Mouse (Mus musculus) thymus, adult 2 months (tissue): ENCODE data around the gene Myl4. TPM values are rescaled to one million over a fixed set of nuclear protein-coding genes. Genes with fewer than 3 reads are reported as not detected.

ENCODE experiments used
- DNase-seq: peaks from one replicate; pipeline ENCODE4 v3.0.0; 2021
- H3K27ac ChIP-seq: fragments of 200-500 bp; 2 replicates; pipeline ENCODE4 v1.5.1; 2012; ENCODE audit warnings: low read length, control low read depth; ENCODE audit not compliant: control insufficient read depth, insufficient read depth
- H3K27me3 ChIP-seq: fragments of 200-500 bp; 2 replicates; pipeline ENCODE4 v1.6.1; 2012; ENCODE audit warnings: mild to moderate bottlenecking, low read length, moderate library complexity, mixed read lengths; ENCODE audit not compliant: control insufficient read depth, insufficient read depth
- H3K36me3 ChIP-seq: fragments of 200-500 bp; 2 replicates; pipeline ENCODE4 v1.6.1; 2012; ENCODE audit warnings: mild to moderate bottlenecking, low read length, moderate library complexity; ENCODE audit not compliant: control insufficient read depth, insufficient read depth
- H3K4me1 ChIP-seq: fragments of 200-500 bp; replicated peaks from 2 replicates; pipeline ENCODE4 v1.6.1; 2012; ENCODE audit warnings: low read length; ENCODE audit not compliant: control insufficient read depth, insufficient read depth
- H3K4me3 ChIP-seq: fragments of 200-500 bp; 2 replicates; pipeline ENCODE4 v1.5.1; 2012; ENCODE audit warnings: mild to moderate bottlenecking, low read length, control low read depth, moderate library complexity; ENCODE audit not compliant: control insufficient read depth, insufficient read depth
- CTCF ChIP-seq: fragments of 200-500 bp; IDR thresholded peaks from 2 replicates; pipeline ENCODE4 v1.5.1; 2012; ENCODE audit warnings: mild to moderate bottlenecking, control low read depth, low read length, moderate library complexity, borderline replicate concordance; ENCODE audit not compliant: control insufficient read depth, poor library complexity, insufficient read depth; ENCODE audit errors: extremely low read depth
- POLR2A ChIP-seq: fragments of 200-500 bp; IDR thresholded peaks from 2 replicates; pipeline ENCODE4 v1.6.1; 2012; ENCODE audit warnings: mild to moderate bottlenecking, low read length, control low read depth, moderate library complexity; ENCODE audit not compliant: control insufficient read depth, poor library complexity, insufficient read depth; ENCODE audit errors: extremely low read depth
- WGBS: fragments of 180-500 bp; shearing (Covaris S2); methylation state at CpG from one replicate; pipeline ENCODE4 v1.1.7; 2018; 5-methylcytosine and 5-hydroxymethylcytosine counted together
- polyA plus RNA-seq: library from polyadenylated mRNA; depleted of rRNA; stranded (reverse); fragments of >200 nt; gene quantifications from 2 replicates; pipeline ENCODE4 v1.2.3, GENCODE M21; 2012

The Myl4 gene
- polyA plus RNA-seq, 1 experiment, result 60.8 TPM

- Histone ChIP-seq H3K27ac (no peak overlapping the region), H3K36me3 (no peaks in the 10 kb centered on the region), H3K27me3 (no peaks in the 10 kb centered on the region), H3K4me3 (no peak overlapping the region), H3K4me1 (peaks cover 3% of the 10 kb centered on the region; the same call in 1 of the 2 replicates)
- 93% methylated on average over 13 of the region's 13 CpGs for WGBS
- no peak for TF ChIP-seq CTCF
- TF ChIP-seq POLR2A, result no peak
- no peak for DNase-seq
These were observed 68.9 kb downstream of the Myl4 start for GRCm38 (mm10) chr11:104619084-104620022.

GRCm38 (mm10) chr11:104622040-104622962 lies 71.8 kb downstream of the Myl4 start:
- 45% methylated on average over 12 of the region's 12 CpGs for whole genome bisulfite sequencing
- H3K36me3 ChIP-seq, result no peaks in the 10 kb centered on the region
- H3K4me1 ChIP-seq, result peaks cover 5% of the 10 kb centered on the region; the same call in 1 of the 2 replicates
- no peak overlapping the region for H3K27ac ChIP-seq
- TF ChIP-seq CTCF, result no peak
- H3K4me3 ChIP-seq, result no peak overlapping the region
- no peak for DNase-seq
- H3K27me3 ChIP-seq, result no peaks in the 10 kb centered on the region

- 76% methylated on average over 6 of the region's 6 CpGs for WGBS
These were observed 74.4 kb downstream of the Myl4 start for GRCm38 (mm10) chr11:104624791-104625391.

GRCm38 (mm10) chr11:104625453-104626402 lies 75.3 kb downstream of the Myl4 start:
- Histone ChIP-seq H3K4me3 (no peak overlapping the region), H3K4me1 (peaks cover 10% of the 10 kb centered on the region), H3K27me3 (no peaks in the 10 kb centered on the region), H3K27ac (no peak overlapping the region), H3K36me3 (no peaks in the 10 kb centered on the region)
- no peak for DNase-seq
- no peak for TF ChIP-seq POLR2A
- TF ChIP-seq CTCF, result no peak
- 91% methylated on average over 12 of the region's 12 CpGs for WGBS

More at GRCm38 (mm10) chr11:104624791-104625391, 74.4 kb downstream of the Myl4 start:
- H3K27ac ChIP-seq, result no peak overlapping the region
- H3K4me1 ChIP-seq, result 0 out of 2 replicates have a peak, but pooled peaks cover 4% of the 10 kb centered on the region
- DNase-seq, result no peak
- no peaks in the 10 kb centered on the region for H3K36me3 ChIP-seq
- no peak for TF ChIP-seq CTCF
- no peak for TF ChIP-seq POLR2A
- H3K27me3 ChIP-seq, result no peaks in the 10 kb centered on the region
- no peak overlapping the region for H3K4me3 ChIP-seq

- Histone ChIP-seq H3K27ac (no peak overlapping the region), H3K4me3 (no peak overlapping the region), H3K36me3 (no peaks in the 10 kb centered on the region), H3K4me1 (peaks cover 15% of the 10 kb centered on the region), H3K27me3 (no peaks in the 10 kb centered on the region)
- DNase-seq, result no peak
- TF ChIP-seq POLR2A (no peak), CTCF (no peak)
These were observed 76.2 kb downstream of the Myl4 start for GRCm38 (mm10) chr11:104626635-104627034.
